Mouse (Mus musculus) intestine, postnatal 0 days (tissue): Measurements from ENCODE around the gene Ptprj. TPM values are rescaled to one million over a fixed set of nuclear protein-coding genes. Genes with fewer than 3 reads are reported as not detected.

ENCODE experiments used
- ATAC-seq: fragments of 200-750 bp; cut with Nextera tagmentation; 2 replicates; pipeline ENCODE4 v1.8.0; 2017; ENCODE audit warnings: mild to moderate bottlenecking, moderate TSS enrichment, moderate library complexity
- H3K27ac ChIP-seq: fragments of 300-500 bp; sonication (generic); 2 replicates; pipeline ENCODE4 v1.5.1; 2014; ENCODE audit warnings: mild to moderate bottlenecking, low read depth, low read length, moderate library complexity
- H3K27me3 ChIP-seq: fragments of 300-500 bp; sonication (generic); replicated peaks from 2 replicates; pipeline ENCODE4 v1.6.1; 2014; ENCODE audit warnings: low read length, mixed read lengths; ENCODE audit not compliant: control insufficient read depth, insufficient read depth
- H3K36me3 ChIP-seq: fragments of 300-500 bp; sonication (generic); 2 replicates; pipeline ENCODE4 v1.6.1; 2014; ENCODE audit warnings: mild to moderate bottlenecking, moderate library complexity; ENCODE audit not compliant: control insufficient read depth, insufficient read depth
- H3K4me1 ChIP-seq: fragments of 300-500 bp; sonication (generic); replicated peaks from 2 replicates; pipeline ENCODE4 v1.6.1; 2014; ENCODE audit warnings: antibody characterized with exemption, low read length, mixed read lengths; ENCODE audit not compliant: control insufficient read depth, insufficient read depth
- H3K4me2 ChIP-seq: fragments of 300-500 bp; sonication (generic); replicated peaks from 2 replicates; pipeline ENCODE4 v1.6.1; 2014; ENCODE audit warnings: low read depth, mild to moderate bottlenecking, moderate library complexity
- H3K4me3 ChIP-seq: fragments of 300-500 bp; sonication (generic); 2 replicates; pipeline ENCODE4 v1.5.1; 2014; ENCODE audit warnings: low read depth, low read length
- H3K9ac ChIP-seq: fragments of 300-500 bp; sonication (generic); 2 replicates; pipeline ENCODE4 v1.6.1; 2014; ENCODE audit warnings: mild to moderate bottlenecking, low read depth, low read length
- H3K9me3 ChIP-seq: fragments of 300-500 bp; sonication (generic); 2 replicates; pipeline ENCODE4 v1.6.1; 2016; ENCODE audit warnings: mixed run types; ENCODE audit not compliant: control insufficient read depth
- CTCF ChIP-seq: sonication (generic); IDR thresholded peaks from 2 replicates; pipeline ENCODE4 v1.5.1; 2016; ENCODE audit warnings: low read depth, mild to moderate bottlenecking, control low read depth, antibody characterized with exemption, moderate library complexity
- WGBS: fragments of 180-500 bp; shearing (Covaris S2); extraction: QIAGEN DNeasy Blood & Tissue Kit; methylation state at CpG from one replicate; pipeline ENCODE4 v1.1.7; 2014; 5-methylcytosine and 5-hydroxymethylcytosine counted together
- polyA plus RNA-seq: library from polyadenylated mRNA; unstranded; fragments of >200 nt; fragmentation: Nextera tagmentation; extraction: Ambion mirVana; gene quantifications from 2 replicates; pipeline ENCODE4 v1.2.1, GENCODE M21; 2015

The Ptprj gene
- polyA plus RNA-seq: 3.5 and 4.0 TPM in 2 replicates

DNA sequence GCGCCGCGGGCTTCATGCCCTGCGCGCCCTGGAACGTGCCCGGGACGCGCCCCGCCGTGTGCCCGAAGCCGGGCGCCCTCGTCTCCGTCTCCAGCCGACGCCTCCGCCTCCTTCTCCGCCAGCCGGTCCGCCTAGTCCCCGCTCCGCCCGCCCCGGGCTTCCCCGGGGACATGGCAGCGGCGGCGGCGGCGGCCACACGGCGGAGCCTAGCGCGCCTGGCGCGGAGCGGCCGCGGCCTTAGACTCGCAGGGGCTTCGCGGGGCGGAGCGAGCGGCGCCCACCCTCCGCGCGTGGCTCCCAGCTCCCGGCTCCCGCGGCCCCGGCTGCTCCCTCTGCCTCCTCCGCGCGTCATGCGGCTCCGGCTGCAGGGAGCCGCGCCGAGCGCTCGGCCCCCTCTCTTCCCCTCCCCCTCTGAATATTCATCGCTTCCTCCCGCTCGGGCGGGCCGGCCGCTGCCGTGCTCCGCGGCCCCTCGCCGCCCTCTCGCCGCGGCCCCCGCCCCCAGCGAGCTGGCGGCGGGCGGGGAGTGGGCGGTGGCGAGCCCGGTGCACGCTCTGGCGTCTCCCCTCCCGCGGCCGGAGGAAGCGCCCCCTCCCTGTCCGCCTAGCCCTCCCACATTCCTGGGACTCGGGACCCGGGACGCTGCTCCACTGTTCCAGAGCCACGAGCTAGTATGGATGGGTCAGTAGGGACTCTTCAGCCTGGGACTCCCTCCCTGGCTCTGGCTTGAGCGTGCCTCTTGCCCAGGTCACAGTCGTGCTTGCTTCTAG lies at the start of gene Ptprj:
Ptprj (minus strand) TSS at position 412 of the 770 bp plus-strand sequence.
- under 1% methylated on average over 52 of the region's 100 CpGs for WGBS
- H3K27me3 ChIP-seq: 0 out of 2 replicates have a peak, but pooled peaks cover 3% of the 10 kb centered on the region

DNA sequence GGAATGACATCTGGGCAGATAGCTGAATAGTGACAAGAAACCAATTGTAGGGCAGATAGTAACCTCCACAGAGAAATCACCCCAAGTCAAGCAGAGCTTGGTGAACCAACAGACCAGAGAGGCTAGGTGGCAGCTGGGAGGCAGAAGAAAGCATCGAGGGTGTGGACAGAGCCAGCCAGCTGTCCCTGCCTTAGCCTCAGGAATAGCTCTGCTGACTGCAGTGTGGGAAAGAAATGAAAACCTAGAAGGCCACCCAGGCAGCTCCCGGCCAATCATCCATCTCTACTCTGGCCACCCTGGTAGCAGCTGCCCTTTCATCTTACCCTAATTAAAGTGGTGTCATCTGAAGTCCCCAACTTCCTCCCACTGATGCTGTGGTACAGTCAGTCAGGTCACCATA lies 49.1 kb upstream of the Ptprj start:
- WGBS: 37% methylated on average over 2 of the region's 2 CpGs
- H3K36me3 ChIP-seq: no peaks in the 10 kb centered on the region
- TF ChIP-seq CTCF: no peak
- H3K4me3 ChIP-seq: no peak overlapping the region
- H3K9ac ChIP-seq: no peak overlapping the region
- no peak for ATAC-seq
- no peaks in the 10 kb centered on the region; the same call in 1 of the 2 replicates for H3K4me1 ChIP-seq
- no peak overlapping the region for H3K4me2 ChIP-seq
- H3K9me3 ChIP-seq: no peaks in the 10 kb centered on the region
- H3K27me3 ChIP-seq: no peaks in the 10 kb centered on the region
- H3K27ac ChIP-seq: no peak overlapping the region

More for the DNA sequence above, at the start of gene Ptprj:
- 0 out of 2 replicates have a peak, but pooled peaks have one; percentile 2 for TF ChIP-seq CTCF
- peak within 1 kb of the TSS; percentile 84 for H3K9ac ChIP-seq
- H3K9me3 ChIP-seq: no peaks in the 10 kb centered on the region
- peak; percentile 75 for ATAC-seq
- peak within 1 kb of the TSS; percentile 83 for H3K4me3 ChIP-seq
- H3K4me2 ChIP-seq: peak within 1 kb of the TSS; percentile 99
- peak within 1 kb of the TSS; percentile 88 for H3K27ac ChIP-seq
- H3K36me3 ChIP-seq: no peaks in the 10 kb centered on the region
- peaks cover 4% of the 10 kb centered on the region; the same call in 1 of the 2 replicates for H3K4me1 ChIP-seq

DNA sequence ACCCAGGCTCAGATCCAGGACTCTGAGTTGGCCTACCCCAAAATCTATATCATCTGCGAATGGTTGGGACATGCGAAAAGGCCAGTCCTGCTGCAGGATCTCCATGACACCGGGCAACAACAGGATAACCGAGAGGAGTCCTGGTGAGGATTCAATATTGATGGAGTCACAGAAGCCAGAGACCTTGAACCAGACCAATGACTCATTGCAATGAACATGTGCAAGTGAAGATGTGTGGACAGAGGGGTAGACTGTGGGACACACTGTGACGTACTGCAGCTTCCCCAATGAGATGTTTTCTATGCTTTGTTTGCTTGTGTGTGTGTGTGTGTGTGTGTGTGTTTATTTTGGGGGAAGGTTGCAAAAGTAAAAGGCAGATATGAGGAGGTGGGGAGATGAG lies 47.8 kb upstream of the Ptprj start:
- Histone ChIP-seq H3K27me3 (no peaks in the 10 kb centered on the region), H3K9me3 (no peaks in the 10 kb centered on the region), H3K27ac (no peak overlapping the region), H3K9ac (no peak overlapping the region), H3K4me3 (no peak overlapping the region), H3K4me1 (peaks cover 3% of the 10 kb centered on the region; the same call in 1 of the 2 replicates), H3K4me2 (no peak overlapping the region), H3K36me3 (no peaks in the 10 kb centered on the region)
- ATAC-seq: no peak
- WGBS: 86% methylated on average over 5 of the region's 5 CpGs
- no peak for TF ChIP-seq CTCF

DNA sequence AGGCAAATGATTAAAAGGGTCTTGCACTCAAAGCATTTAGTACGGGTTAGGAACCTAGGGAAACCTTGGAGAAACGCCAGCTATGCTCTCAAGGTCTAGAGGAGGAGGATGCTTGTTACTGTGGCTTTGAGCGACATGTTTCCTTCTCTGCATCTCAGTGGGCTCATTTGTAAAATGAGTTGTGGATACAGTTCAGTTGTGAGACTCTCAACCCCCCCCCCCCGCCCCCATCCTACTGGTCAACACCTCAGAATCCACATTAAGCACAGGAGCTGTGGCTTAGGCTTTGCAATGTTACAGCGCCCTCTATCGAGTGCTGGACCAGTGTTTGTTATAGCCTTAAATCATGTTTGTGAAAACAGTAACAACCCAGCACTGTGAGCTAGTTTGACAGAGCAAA lies 44.5 kb upstream of the Ptprj start:
- 15% methylated on average over 6 of the region's 6 CpGs for WGBS
- H3K27ac ChIP-seq: no peak overlapping the region
- peaks cover 3% of the 10 kb centered on the region; the same call in 1 of the 2 replicates for H3K4me1 ChIP-seq
- peak; percentile 49 for ATAC-seq
- peak; percentile 84 for TF ChIP-seq CTCF
- H3K4me3 ChIP-seq: no peak overlapping the region
- no peak overlapping the region for H3K9ac ChIP-seq
- H3K27me3 ChIP-seq: no peaks in the 10 kb centered on the region
- no peaks in the 10 kb centered on the region for H3K36me3 ChIP-seq
- H3K9me3 ChIP-seq: no peaks in the 10 kb centered on the region
- peak overlapping the region; percentile 35 for H3K4me2 ChIP-seq

DNA sequence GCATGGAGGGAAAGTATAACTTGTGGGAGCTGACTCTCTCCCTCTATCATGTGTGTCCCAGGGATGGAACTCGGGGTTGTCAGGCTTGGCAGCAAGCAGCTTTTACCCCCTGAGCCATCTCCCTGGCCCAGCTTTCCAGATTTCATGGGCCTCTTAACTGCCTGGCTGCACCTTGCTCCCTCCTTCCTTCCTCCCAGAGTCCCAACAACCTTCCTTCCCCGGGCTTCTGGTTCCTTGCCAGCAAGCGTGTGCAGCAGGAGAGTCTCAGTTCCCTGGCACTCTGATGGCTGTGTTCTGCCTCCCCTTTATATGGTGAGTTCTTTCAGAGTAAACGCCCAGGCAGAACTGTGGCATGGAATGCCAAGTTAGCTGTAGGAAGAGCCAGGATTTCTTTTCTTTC lies 43.9 kb upstream of the Ptprj start:
- no peaks in the 10 kb centered on the region for H3K27me3 ChIP-seq
- H3K4me3 ChIP-seq: no peak overlapping the region
- H3K27ac ChIP-seq: no peak overlapping the region
- no peak overlapping the region for H3K4me2 ChIP-seq
- no peaks in the 10 kb centered on the region for H3K36me3 ChIP-seq
- H3K4me1 ChIP-seq: peaks cover 3% of the 10 kb centered on the region; the same call in 1 of the 2 replicates
- no peaks in the 10 kb centered on the region for H3K9me3 ChIP-seq
- H3K9ac ChIP-seq: no peak overlapping the region
- ATAC-seq: peak; percentile 78
- WGBS: 15% methylated on average over 4 of the region's 4 CpGs
- no peak for TF ChIP-seq CTCF

DNA sequence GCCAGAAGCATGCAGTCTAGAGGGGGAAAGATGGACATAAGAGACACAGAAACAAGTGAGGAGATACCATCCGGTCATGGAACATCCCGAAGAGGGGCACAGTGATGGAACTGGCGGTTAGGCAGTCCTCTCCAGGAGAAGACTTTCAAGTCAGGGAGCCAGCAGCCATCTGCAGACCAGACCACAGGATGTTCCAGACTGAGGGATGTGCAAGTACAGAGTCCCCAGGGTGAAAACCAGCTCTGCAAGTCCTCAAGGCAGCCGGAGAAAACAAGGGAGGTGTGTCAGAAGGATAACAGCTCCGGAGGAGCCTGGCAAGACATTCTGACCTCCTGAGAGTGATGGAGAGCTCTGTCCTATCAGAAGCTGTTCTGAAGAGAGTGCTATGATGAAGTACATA lies 40.4 kb upstream of the Ptprj start:
- no peaks in the 10 kb centered on the region for H3K36me3 ChIP-seq
- no peaks in the 10 kb centered on the region for H3K9me3 ChIP-seq
- H3K4me3 ChIP-seq: no peak overlapping the region
- H3K9ac ChIP-seq: no peak overlapping the region
- no peak for ATAC-seq
- no peak for TF ChIP-seq CTCF
- peaks cover 3% of the 10 kb centered on the region; the same call in 1 of the 2 replicates for H3K4me1 ChIP-seq
- no peak overlapping the region for H3K27ac ChIP-seq
- H3K4me2 ChIP-seq: no peak overlapping the region
- 62% methylated on average over 5 of the region's 5 CpGs for WGBS
- no peaks in the 10 kb centered on the region for H3K27me3 ChIP-seq
